Mouse (Mus musculus) urinary bladder, adult 2 months (tissue): ENCODE data around the gene Maip1. TPM values are rescaled to one million over a fixed set of nuclear protein-coding genes. Genes with fewer than 3 reads are reported as not detected.
A peak's percentile ranks its signal among the peaks of the same experiment; 100 is the strongest.

Experiments used
- DNase-seq: peaks from one replicate; pipeline ENCODE4 v3.0.0; 2022; ENCODE audit warnings: low spot score
- polyA plus RNA-seq: library from polyadenylated mRNA; depleted of rRNA; stranded (reverse); fragments of >200 nt; gene quantifications from 2 replicates; pipeline ENCODE4 v1.2.3, GENCODE M21; 2012; rRNA removed

Maip1 gene
- polyA plus RNA-seq = 8.5 and 8.6 TPM in 2 replicates

GRCm38 (mm10) chr1:57406187-57407151 is at the start of gene Maip1, which contains the start of gene Tyw5:
Gene Maip1, plus strand, starts transcription at chr1:57406328.
Gene Tyw5, minus strand, starts transcription at chr1:57407101.
- peak; percentile 87 for DNase-seq

DNA sequence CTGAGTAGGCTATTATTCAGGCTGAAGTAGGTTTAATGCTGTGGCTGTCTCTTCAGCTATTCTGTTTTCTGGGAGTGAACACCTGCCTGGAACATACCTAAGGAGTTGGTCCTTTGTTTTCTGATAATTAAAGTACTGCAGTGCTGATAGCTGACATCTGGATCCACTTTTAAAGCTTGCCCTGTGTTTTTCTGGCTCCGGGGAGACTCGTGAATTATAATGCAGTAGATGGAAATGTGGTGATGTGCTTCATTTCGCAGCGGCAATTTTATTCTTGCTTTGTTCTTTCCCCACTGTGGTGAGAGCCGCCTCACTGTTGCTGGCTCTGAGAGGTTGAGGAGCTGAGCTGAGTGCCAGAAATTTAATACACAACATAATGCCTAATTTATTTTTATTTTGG is 47.6 kb upstream of the Maip1 start:
- no peak for DNase-seq

DNA sequence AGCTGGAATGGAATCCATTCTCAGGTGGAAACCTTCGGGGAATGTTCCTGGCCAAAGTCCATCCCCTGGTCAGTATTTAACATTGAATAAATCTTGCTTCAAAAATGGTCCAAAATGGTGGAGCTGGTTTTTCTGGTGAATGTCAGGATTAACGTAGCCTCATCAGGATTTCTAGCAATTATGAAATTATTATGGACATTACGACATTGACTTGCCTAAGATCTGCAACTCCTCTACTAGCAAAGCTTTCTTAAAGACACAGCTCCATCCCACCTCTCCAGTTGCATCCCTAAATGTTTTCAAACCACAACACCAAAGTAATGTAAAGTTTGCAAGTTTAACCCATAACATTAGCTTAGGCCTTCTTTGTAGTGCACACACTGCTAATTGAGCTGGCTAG is 38.7 kb upstream of the Maip1 start:
- DNase-seq = no peak

DNA sequence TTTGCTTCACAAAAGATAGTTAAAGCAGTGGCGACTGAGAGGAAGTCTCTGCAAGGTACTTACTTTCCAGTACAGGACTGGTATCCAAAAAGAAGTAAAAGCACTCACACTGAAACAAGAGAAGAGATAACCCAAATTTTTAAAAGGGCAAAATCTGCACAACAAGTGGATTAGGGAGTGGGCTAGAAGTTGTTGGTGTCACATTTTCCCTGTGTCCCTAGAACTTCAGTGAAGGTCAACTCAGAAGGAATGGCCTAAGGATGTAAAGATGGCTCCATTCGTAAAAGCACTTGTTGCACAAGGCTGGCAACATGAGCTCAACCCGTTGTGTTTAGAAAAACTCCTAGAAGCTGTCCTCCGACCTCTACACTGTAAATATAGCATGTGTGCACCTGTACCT is 37.0 kb upstream of the Maip1 start:
- no peak for DNase-seq

DNA sequence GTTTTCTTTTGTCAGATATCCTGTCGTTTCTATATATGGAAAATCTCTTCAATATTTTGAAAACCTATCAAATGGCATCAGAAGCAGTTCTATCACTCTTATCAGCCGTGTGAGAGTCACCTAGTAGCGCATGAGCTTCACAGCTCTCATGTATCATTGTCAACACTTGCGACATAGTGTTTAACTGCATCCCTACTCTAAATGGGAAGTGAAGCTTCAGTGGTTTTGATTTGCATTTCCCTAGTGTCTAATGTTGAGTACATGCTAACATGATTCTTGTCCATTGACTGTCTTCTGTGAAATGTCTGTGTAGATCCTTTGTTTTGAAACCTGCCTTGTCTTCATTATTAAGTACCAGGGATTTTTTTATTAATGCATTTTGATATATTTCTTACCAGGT is 35.7 kb upstream of the Maip1 start:
- no peak for DNase-seq

GRCm38 (mm10) chr1:57375276-57375675 is 30.9 kb upstream of the Maip1 start:
- DNase-seq = no peak

DNA sequence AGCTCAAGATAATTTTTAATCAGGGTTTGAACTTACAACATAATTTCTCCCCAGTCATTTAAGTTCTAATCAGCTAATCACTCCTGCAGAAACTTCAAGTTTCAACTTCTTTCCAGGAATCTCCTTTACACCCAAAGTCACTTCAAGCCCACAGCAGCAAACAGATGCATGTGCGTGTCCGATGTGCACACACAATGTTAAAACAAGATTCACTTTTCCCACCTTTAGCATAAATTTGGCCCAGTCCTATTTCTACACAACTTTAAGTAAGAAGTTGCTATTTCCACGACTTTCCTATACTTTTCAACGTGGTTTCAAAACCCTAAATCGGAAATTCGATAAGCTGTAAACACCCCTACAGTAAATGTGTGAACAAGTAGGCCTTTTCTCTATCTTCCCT is 29.3 kb upstream of the Maip1 start:
- DNase-seq = no peak

GRCm38 (mm10) chr1:57377376-57378341 is 28.5 kb upstream of the Maip1 start, which contains the start of gene 1700066M21Rik:
Gene 1700066M21Rik, plus strand, starts transcription at chr1:57377620.
- peak; percentile 80 for DNase-seq

DNA sequence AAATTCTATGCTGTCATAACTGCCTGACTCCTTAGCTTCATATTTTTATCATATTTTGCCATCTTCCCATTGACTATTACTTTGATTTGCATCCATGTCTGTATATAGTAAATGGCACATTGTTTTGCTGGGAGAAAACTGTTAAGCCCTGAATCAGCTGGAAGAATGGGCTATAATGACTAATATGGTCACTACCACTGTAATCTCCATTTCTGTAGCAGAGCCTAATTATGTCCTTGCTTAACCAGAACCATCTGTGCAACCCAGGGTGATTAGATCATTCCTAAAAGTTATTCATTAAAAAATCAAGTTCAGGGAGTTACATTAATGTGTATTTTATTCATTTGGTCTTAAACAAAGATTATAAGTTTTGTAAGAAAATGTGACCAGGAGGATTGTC is 19.6 kb upstream of the Maip1 start:
- no peak for DNase-seq

- no peak for DNase-seq
These were observed 18.3 kb upstream of the Maip1 start for GRCm38 (mm10) chr1:57387876-57388275.

DNA sequence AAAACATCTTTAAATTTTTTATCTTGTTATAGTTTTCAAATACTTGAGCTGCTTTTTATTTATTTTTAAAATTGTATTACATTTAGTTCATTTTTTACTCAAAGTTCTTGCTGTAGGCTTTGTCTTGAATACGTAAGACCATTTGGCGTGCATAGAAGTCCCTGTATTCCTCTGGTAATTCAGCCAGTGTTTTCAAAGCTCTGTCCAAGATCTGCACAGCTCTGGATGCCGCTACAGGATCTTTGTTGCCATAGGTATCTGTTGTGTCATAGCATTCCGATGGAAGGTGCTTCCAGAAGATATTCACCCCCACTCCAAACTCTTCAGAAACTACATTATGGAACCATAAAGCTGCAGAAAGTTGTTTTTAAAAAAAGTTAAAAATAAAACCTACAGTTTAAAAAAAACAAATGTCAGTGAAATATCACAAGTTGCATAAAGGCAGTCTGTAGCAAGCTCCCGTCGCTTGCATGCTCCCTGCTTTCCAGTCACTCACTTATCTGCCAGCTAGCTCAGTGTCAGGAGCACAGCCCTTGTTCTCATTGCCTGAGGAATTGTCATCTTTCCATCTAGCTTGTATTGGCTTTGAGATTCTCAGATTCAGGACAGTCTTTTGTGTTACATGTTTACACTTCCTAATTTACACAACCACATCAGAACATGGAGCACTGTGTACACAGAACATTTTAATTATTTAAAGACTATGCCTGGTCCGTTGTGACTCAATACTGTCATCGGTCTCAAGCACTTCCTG is 17.5 kb upstream of the Maip1 start:
- DNase-seq = no peak

DNA sequence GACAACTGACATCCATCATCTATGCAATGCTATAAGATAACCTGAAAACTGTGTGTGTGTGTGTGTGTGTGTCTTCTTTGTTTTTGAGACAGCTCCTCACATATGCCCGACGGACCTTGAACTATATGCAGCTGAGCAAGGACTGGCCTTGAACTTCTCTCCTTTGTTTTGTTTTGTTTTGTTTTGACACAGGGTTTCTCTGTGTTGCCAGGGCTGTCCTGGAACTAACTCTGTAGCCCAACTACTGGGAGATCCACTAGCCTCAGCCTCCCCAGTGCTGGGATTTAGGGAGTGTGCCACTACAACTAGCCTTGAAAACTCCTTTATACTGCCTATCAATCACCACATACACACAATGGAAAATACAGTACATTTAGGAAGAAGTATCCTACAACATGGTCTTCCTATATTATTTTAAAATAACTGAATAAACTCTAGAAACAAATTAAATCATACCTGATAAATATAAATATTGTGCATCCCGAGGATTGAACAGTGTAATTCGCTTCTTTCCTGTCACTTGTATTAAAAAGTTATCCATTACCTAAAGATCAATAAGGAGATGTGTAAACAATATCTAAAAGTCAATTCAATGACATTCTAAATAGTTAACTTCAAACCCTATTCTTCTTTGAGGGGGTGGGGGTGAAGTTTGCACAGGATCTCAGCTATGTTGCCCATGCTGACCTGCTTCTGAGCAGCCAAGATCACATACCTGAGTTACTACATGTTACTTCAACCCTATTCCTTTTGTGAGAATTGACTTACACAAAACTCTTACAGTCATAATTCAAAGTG is 14.9 kb upstream of the Maip1 start:
- no peak for DNase-seq

DNA sequence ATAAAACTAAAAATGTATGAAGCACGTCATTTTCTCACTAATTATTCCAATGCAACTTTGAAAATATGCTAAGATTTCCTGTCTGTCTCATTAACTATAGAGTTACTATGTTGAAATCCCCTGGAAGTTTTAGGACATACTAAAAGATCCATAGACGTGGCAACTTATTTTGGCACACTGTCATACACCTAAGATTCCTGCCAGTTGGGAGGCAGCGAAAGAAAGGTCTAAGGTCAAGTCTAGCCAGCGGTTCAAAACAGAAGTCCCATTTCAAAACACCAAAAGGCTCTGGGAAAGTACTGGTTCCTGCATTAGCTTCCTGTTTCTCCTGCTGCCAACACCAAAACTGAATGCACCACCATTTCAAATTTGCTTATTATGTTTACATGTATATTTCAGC is 13.7 kb upstream of the Maip1 start:
- DNase-seq = no peak

DNA sequence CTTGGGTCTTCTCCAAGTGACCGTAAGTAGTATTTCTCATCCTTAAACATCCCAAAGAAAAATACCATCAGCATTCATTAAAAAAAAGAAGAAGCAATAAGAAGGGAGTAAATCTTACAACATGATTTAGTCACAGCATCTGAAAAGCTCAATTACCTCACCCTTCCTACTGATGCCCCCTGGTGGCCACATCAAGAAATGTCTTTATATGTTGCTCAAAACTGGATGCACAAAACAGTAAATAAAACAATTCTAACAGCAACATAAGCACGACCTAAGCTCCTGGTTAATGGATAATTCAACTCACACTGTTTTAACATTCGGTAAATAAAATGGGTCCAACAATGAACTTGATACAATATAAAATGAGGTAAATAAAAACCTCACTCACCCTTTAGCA is 12.1 kb upstream of the Maip1 start:
- no peak for DNase-seq

DNA sequence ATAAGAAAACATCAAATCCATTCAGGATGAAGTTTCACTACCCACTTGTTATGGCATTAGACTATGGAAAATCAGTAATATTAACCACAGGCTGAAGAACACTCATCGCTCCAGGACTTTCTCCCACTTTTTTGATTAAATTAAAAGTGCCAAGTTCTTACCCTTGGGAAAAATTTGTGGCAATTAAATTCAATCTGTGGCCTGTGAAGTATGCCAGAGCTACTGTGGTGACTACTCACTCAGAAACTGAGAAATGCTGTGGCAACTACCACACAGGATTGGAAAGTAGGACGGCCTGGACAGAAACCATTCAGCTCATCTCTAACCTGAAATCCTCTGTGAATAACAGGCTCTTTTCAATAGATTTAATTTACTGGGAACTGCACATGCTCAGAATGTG is 5.8 kb upstream of the Maip1 start:
- no peak for DNase-seq

DNA sequence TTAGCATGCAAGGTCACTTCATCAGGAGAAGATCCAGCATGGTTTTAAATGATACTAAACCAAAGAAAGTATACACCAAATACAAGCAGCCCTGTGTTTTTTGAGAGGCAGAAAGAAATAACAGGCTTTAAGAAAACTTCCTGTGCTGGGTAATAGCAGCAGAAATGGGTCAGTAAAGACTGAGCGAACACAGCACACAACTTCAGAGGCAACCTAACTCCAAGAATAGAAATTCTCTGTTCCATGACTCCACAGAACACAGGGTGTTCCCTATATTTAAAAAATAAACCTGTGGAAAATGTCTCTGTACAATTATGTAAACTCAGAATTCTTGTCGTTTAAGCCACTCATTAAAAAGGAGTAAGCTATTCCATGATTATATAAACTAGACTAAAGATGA is 5.3 kb upstream of the Maip1 start:
- DNase-seq = no peak

- no peak for DNase-seq
These were observed 4.0 kb upstream of the Maip1 start for GRCm38 (mm10) chr1:57402116-57402515.

DNA sequence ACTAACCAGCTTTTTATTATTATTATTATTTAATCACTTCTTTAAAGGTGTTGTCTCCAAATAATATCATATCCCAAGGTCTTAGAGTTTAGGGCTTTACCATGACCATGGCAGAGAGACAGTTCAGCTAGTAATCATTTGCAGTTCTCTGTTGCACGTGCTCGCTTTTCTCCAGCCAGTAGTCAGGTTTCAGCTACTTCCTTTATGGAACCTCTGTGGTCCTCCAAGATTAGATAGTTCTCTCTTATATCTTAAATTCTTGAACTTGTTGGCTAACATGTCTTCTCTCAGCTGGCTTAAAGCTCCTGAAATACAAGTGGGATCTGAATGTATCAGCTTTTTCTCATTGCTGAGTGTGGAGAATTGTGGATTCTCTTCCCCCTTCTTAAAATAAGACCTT is 2.9 kb downstream of the Maip1 start:
- no peak for DNase-seq

GRCm38 (mm10) chr1:57413397-57413796 is 7.3 kb downstream of the Maip1 start:
- DNase-seq = no peak

DNA sequence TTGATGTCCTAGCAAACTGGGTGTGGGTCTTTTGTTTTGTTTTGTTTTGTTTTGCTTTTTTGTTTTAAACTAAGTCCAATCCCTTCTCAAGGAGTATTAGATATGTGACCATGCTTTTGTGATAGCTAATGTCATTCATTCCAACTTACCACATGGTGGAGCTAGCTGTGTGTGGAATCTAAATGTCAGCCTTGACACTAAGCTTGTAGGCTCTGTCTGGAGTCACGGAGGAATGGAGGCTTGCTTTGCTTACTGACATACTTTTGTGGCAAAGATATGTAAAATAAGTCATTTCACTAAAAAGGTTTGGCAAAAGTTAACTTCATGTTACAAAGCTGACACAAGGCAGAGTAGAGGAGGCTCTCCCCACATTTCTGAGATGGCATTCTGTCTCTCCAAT is 17.6 kb downstream of the Maip1 start:
- DNase-seq = no peak
